9 mouse cellular contexts compared by ENCODE assay signal in genomic region chr7:98193515-98194025, GRCm38 (mm10). TPM values are rescaled to one million over a fixed set of nuclear protein-coding genes. Genes with fewer than 3 reads are reported as not detected.
A peak's percentile ranks its signal among the peaks of the same experiment; 100 is the strongest.
DNase-seq lines count a peak whose midpoint lies in the region; ATAC-seq lines count a peak whose summit lies in the region.
"Had no signal": no experiment of that assay in that cellular context is flagged by ENCODE, and none has a peak within 500 bp of the region (broad histone marks: within the 10 kb centered on the region; RNA-seq: fewer than 3 reads in every experiment).

No protein-coding gene starts in this region.

- WGBS in heart, embryonic 16.5 days: 7% methylated on average over 36 of the region's 36 CpGs
- WGBS in limb, embryonic 13.5 days: 5% methylated on average over 36 of the region's 36 CpGs
- 3% methylated on average over 36 of the region's 36 CpGs for WGBS in midbrain, embryonic 15.5 days

- H3K27ac ChIP-seq in heart, embryonic 16.5 days (ENCODE audit: low read length): no peak overlapping the region
- no peak overlapping the region for H3K27ac ChIP-seq in limb, embryonic 13.5 days
- no peak overlapping the region for H3K27ac ChIP-seq in midbrain, embryonic 15.5 days

- peak; percentile 44 to 47 for DNase-seq in cerebellum, adult 18-20 months
- no peak for DNase-seq in cerebellum, adult 9-11 months
- peak; percentile 63 for DNase-seq in CD4-positive, CD25-positive, alpha-beta regulatory T cell, adult 2 months (ENCODE audit: low read depth, low spot score)
- peak; percentile 52 to 58 for DNase-seq in cerebellum, postnatal 25 days
- DNase-seq in urinary bladder, postnatal 25 days (ENCODE audit: low spot score): no peak

- peak overlapping the region; percentile 76 for H3K4me2 ChIP-seq in heart, embryonic 16.5 days (ENCODE audit: low read depth, low read length)
- peak overlapping the region; percentile 75 for H3K4me2 ChIP-seq in limb, embryonic 13.5 days (replicated peaks)
- peak overlapping the region; percentile 91 for H3K4me2 ChIP-seq in midbrain, embryonic 15.5 days

- H3K4me3 ChIP-seq in heart, embryonic 16.5 days (ENCODE audit: low read length): peak overlapping the region; percentile 50
- H3K4me3 ChIP-seq in limb, embryonic 13.5 days: peak overlapping the region; percentile 37
- H3K4me3 ChIP-seq in midbrain, embryonic 15.5 days: peak overlapping the region; percentile 45

- peaks cover 12% of the 10 kb centered on the region for H3K4me1 ChIP-seq in heart, embryonic 16.5 days (ENCODE audit: control insufficient read depth, insufficient read depth, low read length)
- H3K4me1 ChIP-seq in limb, embryonic 13.5 days: peaks cover 14% of the 10 kb centered on the region
- peaks cover 16% of the 10 kb centered on the region for H3K4me1 ChIP-seq in midbrain, embryonic 15.5 days

- H3K9me3 ChIP-seq in heart, embryonic 16.5 days (replicated peaks; ENCODE audit: control insufficient read depth, low read length): no peaks in the 10 kb centered on the region
- H3K9me3 ChIP-seq in limb, embryonic 13.5 days: no peaks in the 10 kb centered on the region
- no peaks in the 10 kb centered on the region for H3K9me3 ChIP-seq in midbrain, embryonic 15.5 days

- 0 out of 2 replicates have a peak, but pooled peaks have one; percentile 33 for ATAC-seq in heart, embryonic 16.5 days (replicated peaks; ENCODE audit: extremely low read depth, insufficient read depth, low FRiP score)
- ATAC-seq in limb, embryonic 13.5 days (ENCODE audit: low FRiP score, low read depth): peak; percentile 48; the same call in 1 of the 2 replicates
- ATAC-seq in midbrain, embryonic 15.5 days (replicated peaks): peak; percentile 86

- no peak overlapping the region for H3K9ac ChIP-seq in heart, embryonic 16.5 days (ENCODE audit: low read length)
- peak overlapping the region; percentile 37; the same call in 1 of the 2 replicates for H3K9ac ChIP-seq in limb, embryonic 13.5 days
- H3K9ac ChIP-seq in midbrain, embryonic 15.5 days: peak overlapping the region; percentile 37

- peaks cover 42% of the 10 kb centered on the region for H3K27me3 ChIP-seq in heart, embryonic 16.5 days (ENCODE audit: control insufficient read depth, insufficient read depth, low read length)
- peaks cover 67% of the 10 kb centered on the region for H3K27me3 ChIP-seq in limb, embryonic 13.5 days
- H3K27me3 ChIP-seq in midbrain, embryonic 15.5 days (replicated peaks): peaks cover 64% of the 10 kb centered on the region

- no peaks in the 10 kb centered on the region for H3K36me3 ChIP-seq in heart, embryonic 16.5 days (ENCODE audit: control insufficient read depth, insufficient read depth)
- no peaks in the 10 kb centered on the region for H3K36me3 ChIP-seq in limb, embryonic 13.5 days
- H3K36me3 ChIP-seq in midbrain, embryonic 15.5 days (replicated peaks): no peaks in the 10 kb centered on the region

RNA-seq across cellular contexts. Expression of gene B3gnt6, which starts 5.7 kb away (rescaled TPM):
- 0.17 and 0.24 TPM in 2 replicates for polyA plus RNA-seq in heart, embryonic 16.5 days (2015; fragmentation: Nextera tagmentation; extraction: Ambion mirVana)
- polyA plus RNA-seq in limb, embryonic 13.5 days (2015; fragmentation: Nextera tagmentation; extraction: Ambion mirVana): not detected in 2 replicates
- 0.15 and 0.41 TPM in 2 replicates for polyA plus RNA-seq in midbrain, embryonic 15.5 days (2015; fragmentation: Nextera tagmentation; extraction: Ambion mirVana)
- polyA plus RNA-seq: C2C12 had no signal

RNA-seq across cellular contexts. Expression of gene Capn5, which starts 15.5 kb away (rescaled TPM):
- 5.0 and 7.4 TPM in 2 replicates for polyA plus RNA-seq in heart, embryonic 16.5 days (2015; fragmentation: Nextera tagmentation; extraction: Ambion mirVana)
- polyA plus RNA-seq in limb, embryonic 13.5 days (2015; fragmentation: Nextera tagmentation; extraction: Ambion mirVana): 5.5 and 5.6 TPM in 2 replicates
- 18.5 and 19.0 TPM in 2 replicates for polyA plus RNA-seq in midbrain, embryonic 15.5 days (2015; fragmentation: Nextera tagmentation; extraction: Ambion mirVana)

RNA-seq across cellular contexts. Expression of gene Omp, which starts 48.3 kb away (rescaled TPM):
- 0.17 and 0.26 TPM in 2 replicates for polyA plus RNA-seq in heart, embryonic 16.5 days (2015; fragmentation: Nextera tagmentation; extraction: Ambion mirVana)
- polyA plus RNA-seq in limb, embryonic 13.5 days (2015; fragmentation: Nextera tagmentation; extraction: Ambion mirVana): 0.25 and 0.37 TPM in 2 replicates
- 0.33 and 0.37 TPM in 2 replicates for polyA plus RNA-seq in midbrain, embryonic 15.5 days (2015; fragmentation: Nextera tagmentation; extraction: Ambion mirVana)

Comparison
In these comparisons a context has a peak if more than half of its experiments do, and no peak if none do; other contexts are left out.
1. DNase-seq: peak in cerebellum, adult 18-20 months (2 of 2), CD4-positive, CD25-positive, alpha-beta regulatory T cell, adult 2 months (single experiment) and cerebellum, postnatal 25 days (2 of 2); none in cerebellum, adult 9-11 months (single experiment) and urinary bladder, postnatal 25 days (single experiment).
2. ATAC-seq: peak in every context shown above with its lines; median percentile 86 in midbrain, embryonic 15.5 days; 48 in limb, embryonic 13.5 days; 33 in heart, embryonic 16.5 days.
3. Peak in every context shown above with its lines, with median percentiles within 50 percentile points of each other: H3K4me2 ChIP-seq and H3K4me3 ChIP-seq.